Mouse (Mus musculus): ENCODE data around the gene Inafm1.
"Not testable (repeated sequence)": the region's sequence is repeated elsewhere in the genome, so short reads cannot be mapped to it uniquely, and the experiment has no call there.

Gene Inafm1

DNA sequence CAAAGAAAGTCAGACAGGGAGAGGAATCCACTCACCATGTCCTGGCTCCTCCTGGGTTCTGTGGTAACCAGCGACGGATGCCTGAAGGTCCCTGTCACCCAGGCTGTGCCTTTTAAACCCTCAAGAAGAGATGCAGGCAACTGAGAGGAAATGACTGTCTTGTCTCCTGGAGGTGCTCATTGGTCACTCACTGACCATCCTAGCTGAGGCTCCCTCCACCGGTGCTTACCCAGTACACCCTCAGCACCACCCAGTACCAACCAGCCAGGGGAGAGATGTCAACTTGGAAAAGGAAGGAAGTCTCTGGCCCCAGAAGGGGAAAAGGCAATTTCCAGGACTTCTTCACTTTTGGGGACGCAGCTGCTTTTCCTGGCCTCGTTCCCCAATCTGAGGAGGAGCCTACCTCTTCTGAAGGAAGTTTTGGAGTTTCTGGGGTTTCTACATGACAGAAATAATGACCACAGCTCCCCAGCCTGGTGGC lies 14.3 kb downstream of the Inafm1 start, which contains the start of gene C5ar1:
TSS of gene C5ar1 (minus strand) at position 431 of the 481 bp plus-strand sequence.
- no peak for DNase-seq

DNA sequence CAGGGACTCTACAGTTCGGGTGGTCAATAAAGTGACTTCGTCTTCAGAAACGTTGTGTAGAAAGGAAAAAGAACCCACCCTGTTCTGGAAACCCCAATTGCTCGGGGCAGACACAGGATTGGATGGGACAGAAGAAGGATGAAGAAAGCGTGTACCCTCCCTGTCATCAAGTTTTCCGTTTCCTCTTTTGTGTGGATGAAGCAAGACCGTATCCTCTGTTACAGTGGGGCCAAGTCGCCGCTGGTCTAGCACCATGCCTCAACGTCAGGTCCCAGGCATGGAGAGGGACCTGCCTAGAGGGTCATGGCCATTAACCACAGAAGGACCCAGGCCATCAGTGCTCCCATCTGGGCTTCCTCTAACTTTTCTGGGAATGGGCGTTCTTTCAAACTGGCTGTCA lies 15.6 kb downstream of the Inafm1 start:
- no peak for DNase-seq

DNA sequence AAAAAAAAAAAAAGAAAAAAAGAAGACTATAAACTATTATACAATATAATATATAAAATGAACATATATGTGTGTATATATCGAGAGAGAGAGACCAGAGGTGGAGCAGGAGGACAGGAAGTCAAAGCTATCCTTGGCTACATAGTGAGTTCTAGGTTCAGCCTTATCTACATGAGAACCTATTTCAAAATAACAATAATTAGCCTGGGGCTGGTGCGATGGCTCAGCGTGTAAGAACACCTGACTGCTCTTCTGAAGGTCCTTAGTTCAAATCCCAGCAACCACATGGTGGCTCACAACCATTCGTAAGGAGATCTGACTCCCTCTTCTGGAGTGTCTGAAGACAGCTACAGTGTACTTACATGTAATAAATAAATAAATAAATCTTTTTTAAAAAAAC lies 17.5 kb downstream of the Inafm1 start:
- not testable (repeated sequence) for DNase-seq

DNA sequence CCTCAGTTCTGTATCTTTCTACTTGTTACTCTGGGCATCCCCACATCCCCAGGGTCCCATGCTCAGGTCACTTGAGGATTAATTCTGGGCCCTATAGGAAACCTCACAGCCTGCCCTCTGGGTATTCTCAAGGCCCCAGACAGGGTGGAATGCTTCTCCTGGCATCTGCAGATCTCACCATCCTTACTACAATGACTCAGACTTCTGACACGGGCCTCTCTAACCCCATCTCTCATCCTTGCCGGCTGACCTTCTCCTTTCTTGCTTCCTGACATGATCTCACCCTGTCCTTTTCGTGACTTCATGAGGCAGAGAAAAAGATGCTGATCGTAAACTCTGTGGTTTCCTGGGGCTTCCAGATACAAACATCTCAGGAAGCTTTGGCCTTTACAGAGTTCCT lies 19.2 kb downstream of the Inafm1 start:
- no peak for DNase-seq

DNA sequence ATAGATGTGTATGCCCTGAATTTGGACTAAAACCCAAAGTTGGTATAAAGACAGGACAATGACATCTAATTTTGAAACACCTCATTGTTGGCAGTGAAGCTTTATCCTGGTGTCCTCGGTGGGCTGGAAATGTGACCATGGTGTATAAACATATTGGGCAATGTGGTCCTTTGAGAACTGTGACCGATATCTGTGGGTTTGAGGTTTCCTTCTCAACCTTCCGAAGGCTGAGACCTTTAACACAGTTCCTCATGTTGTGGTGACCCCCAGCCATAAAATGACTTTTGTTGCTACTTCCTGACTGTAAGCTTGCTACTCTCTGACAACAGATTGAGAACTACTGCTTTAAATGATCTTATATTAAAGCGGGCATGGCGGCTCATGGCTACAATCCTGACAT lies 22.7 kb downstream of the Inafm1 start:
- DNase-seq: no peak

DNA sequence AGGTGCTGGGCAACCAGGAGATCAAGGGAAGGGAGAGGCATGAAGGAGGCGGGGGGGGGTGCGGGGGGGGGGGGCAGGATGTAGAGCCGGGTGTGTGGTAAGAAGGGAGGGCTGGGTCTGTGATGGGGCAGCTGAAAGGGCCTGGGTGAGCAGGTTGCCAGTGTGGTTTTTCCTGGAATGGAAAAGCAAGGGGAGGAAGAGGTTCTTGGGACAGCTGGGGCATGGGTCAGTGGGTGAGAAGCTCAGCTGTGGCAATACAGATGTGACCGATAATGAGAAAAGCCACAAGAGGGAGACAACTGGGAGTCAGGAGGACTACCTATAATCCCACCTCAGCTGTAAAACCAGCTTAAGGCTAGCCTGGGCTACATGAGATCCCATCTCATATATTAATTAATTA lies 27.5 kb downstream of the Inafm1 start:
- no peak for DNase-seq

DNA sequence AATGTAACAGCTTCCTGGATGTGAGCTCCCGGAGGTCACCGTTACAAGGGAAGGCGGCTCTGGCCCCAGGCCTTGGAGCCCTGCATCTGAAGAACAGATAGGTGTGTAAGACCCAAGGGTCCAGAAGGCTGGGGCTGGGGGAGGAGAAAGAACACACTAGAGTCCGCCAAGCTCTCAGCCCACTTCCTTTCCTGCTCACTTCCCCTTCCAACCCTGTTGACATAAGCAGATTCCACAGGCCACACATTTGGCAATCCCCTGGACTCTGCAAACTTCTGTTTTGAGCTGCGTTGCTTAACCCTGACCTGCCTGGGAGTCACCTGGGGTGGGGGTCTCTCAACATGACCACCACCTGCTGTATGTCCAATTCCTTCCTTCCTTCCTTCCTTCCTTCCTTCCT lies 29.4 kb downstream of the Inafm1 start, which contains the start of gene C5ar2:
TSS of gene C5ar2 (minus strand) at position 88 of the 400 bp plus-strand sequence.
- DNase-seq: no peak

DNA sequence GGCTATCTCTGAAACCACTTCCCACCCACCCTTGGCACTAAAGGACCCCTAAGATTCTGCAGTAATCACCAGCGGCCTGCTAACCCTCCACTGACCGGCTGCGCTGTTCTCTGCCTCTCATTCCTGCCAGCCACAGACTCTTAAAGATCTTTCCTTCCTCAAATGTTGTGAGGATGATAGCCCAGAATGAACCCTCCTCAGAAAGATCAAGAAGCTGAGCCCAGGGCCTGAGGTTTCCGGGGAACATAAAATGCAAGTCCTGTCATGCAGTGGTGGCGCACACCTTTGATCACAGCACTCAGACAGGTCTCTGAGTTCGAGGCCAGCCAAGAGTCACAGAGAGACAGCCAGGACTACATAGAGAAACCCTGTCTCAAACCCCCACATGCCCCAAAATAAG lies 31.2 kb downstream of the Inafm1 start:
- DNase-seq: no peak

DNA sequence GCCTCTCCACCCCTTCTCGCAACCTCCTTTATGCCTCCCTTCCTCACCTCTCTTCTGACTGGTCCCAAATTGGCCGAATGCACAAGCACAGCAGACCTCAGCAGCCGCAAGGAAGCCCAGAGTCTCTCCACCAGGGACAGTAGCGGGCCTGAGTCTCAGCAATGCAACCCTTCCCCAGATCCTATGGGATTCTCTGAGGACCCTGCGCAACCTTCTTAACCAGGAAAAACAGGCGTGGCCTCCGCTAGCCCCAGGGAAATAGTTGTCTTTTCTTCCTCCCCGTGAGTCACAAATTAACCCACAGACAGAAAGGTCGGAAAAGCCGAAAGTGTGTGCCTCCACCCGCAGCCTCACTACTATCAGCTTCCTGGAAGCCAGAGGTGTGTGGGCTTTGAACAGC lies 31.6 kb downstream of the Inafm1 start:
- DNase-seq: no peak

DNA sequence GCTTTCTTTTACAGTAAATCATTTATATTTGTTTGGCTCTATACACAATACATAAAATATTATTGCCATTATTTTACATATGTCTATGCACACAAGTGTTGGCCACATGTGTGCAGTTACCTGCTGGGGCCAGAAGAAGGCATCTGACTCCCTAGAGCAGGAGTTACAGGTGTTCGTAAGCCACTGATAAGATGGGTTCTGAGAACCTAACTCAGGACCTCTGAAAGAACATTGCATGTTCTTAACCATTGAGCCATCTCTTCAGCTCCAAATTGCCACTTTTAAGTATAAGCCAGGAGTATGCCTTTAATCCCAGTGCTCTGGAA lies 32.5 kb downstream of the Inafm1 start:
- DNase-seq: no peak

DNA sequence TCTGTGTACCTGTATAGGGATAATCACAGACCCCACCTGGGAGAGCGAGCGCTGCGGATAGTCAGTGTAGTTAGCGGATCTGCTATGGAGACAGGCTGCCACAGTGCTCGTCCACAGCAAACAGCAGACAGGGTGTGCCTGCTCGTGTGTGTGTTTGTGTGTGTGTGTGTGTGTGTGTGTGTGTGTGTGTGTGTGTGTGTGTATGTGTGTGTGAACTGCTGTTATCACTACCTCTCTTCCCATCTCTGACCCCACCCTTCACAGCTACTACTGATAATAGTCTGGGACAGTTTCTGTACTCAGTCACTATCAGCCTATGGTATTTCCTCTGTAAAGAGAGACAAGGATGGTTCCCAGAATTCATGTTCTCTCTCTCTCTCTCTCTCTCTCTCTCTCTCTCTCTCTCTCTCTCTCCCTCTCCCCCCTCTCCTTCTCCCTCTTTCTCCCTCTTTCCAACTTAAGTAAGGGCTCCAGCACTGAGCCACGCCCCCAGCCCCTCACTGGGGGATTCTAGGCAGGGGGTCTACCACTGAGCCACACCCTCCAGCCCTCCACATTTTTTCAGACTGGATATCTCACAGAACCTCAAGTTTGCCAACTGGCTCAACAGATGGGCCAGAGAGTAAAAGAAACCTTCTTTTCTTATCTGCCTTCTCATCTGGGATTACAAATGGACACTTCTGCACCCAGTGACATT lies 33.0 kb downstream of the Inafm1 start:
- DNase-seq: no peak

DNA sequence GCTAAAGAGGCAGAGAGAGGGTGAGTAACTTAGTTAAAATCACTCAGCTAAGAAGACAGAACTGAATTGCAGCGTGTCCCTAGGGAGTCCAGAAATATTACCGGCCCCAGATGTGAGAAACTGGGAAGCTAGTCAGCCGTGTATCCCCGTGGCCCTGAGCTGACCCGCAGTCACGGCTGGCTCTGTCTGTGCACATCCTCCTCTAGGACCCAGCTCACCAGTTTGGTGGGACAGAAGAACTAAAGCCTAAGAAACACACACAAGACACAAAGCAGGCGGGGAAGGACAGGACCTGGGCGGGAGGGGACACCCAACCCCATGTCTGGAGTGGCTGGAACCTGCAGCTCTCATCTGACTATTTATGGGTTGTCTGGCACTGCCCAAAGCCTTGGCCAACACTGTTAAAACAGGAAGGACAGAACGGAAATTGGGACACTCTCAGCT lies 33.8 kb downstream of the Inafm1 start:
- peak; percentile 9 for DNase-seq

DNA sequence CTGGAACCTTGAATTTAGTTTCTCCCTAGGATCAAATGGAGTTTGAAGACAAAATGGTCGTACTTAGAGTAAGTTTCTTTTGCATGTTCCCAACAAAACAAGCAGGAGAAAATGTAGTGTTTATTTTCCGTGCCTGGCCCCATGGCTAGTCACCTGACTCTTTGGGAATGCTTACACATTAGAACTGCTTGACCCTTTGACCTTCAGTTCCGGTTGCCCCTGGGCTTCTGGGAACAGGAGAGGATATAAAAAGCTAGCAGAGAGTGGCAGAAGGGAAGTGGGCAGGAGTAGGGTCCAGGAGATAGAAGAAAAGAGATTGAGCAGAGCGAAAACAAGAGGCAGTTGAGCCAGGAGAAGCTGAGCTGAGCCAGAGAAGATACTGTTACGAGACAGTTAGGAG lies 43.5 kb downstream of the Inafm1 start:
- peak; percentile 50 for DNase-seq

Measured in kidney, postnatal 14 days (tissue).